Mouse (Mus musculus) ZHBTc4 (cell line): ENCODE data around the gene Numb.
"Not testable (repeated sequence)": the region's sequence is repeated elsewhere in the genome, so short reads cannot be mapped to it uniquely, and the experiment has no call there.

Experiments
- DNase-seq: peaks from one replicate; pipeline ENCODE4 v3.0.0-alpha.2; 2011; ENCODE audit warnings: low read depth, low spot score

The Numb gene

DNA sequence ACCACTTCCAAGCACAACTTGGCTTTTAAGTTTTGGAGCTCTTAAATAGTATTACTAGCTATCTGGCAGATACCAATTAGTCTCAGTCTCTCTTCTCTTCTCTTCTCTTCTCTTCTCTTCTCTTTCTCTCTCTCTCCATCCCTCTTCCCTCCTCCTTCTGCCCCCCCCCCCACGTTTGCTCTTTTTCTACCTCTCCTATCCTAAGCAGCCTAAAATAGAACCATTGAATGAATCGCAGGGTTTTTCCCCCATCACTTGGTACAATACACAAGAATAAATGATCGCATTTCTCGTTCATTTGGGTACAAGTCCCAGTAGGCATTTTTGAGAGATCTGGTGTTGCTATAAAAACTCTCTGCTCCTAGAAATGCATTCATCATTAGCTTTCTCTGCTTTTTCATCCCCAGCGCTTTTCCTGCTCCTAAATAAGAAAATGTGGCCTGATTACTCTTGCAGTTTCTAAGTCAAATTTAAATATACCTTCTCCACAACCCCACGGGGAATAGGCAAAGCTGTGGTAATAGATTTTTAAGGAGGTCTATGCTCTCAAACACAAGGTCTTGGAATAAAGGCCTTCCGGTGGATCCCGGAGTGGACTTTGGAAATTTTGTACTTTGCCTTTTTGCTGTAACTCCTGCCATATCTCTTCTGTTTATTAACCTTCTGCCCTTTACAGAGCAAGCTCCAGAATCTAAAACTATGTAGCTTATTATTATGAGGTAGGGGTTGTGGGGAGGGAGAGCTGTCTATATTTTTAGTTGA lies 1.2 kb upstream of the Numb start:
- no peak for DNase-seq

- DNase-seq, result peak; percentile 39
These were observed 853 bp downstream of the Numb start for GRCm38 (mm10) chr12:83920721-83921441.

GRCm38 (mm10) chr12:83916884-83917283 lies 4.8 kb downstream of the Numb start:
- no peak for DNase-seq

- DNase-seq, result no peak
These were observed 6.9 kb downstream of the Numb start for GRCm38 (mm10) chr12:83914797-83915196.

- DNase-seq, result no peak
These were observed 7.5 kb downstream of the Numb start for GRCm38 (mm10) chr12:83914202-83914740.

GRCm38 (mm10) chr12:83910451-83910850 lies 11.3 kb downstream of the Numb start:
- no peak for DNase-seq

GRCm38 (mm10) chr12:83892926-83893325 lies 28.8 kb downstream of the Numb start:
- DNase-seq, result no peak

DNA sequence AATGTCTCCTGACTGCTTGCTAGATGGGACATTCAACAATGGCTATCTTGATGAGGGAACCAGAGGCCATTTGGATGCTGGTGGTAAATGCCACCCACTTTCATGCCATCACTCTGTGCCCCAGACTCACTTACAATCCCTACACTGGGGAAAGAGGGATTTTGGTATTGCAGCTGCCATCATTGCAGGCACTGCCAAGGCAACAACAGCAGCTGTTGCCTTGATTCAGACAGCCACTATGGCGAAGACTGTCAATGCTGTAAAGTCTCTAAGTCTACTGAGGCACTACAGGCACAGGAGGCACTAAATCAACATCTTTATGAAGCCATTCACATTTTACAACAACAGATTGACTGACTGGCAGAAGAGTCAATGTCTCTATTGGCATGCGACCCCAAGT lies 30.5 kb downstream of the Numb start:
- DNase-seq, result no peak

- no peak for DNase-seq
These were observed 32.6 kb downstream of the Numb start for GRCm38 (mm10) chr12:83889128-83889527.

- no peak for DNase-seq
These were observed 36.0 kb downstream of the Numb start for GRCm38 (mm10) chr12:83885516-83886285.

GRCm38 (mm10) chr12:83885065-83885464 lies 36.7 kb downstream of the Numb start:
- not testable (repeated sequence) for DNase-seq

DNA sequence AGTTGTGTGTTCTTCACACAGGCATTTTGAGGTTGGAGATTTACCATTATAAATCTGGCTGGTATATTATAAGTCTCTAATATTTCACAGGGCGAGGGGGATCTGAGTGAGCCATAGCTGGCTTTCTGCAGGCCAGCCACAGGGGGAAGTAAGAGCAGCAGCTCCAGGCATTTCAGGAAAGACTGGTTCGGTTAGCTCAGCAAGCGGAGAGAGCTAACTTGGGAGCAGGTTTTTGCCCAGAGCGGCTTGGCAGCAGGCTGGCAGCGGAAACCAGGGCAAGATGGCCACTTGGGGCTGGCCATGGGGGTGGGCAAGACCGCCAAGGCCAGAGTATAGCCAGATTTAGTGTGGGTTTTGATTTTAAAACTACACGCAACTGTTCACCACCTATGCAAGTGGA lies 39.2 kb downstream of the Numb start:
- DNase-seq, result no peak

GRCm38 (mm10) chr12:83882088-83882487 lies 39.6 kb downstream of the Numb start:
- DNase-seq, result peak; percentile 15

GRCm38 (mm10) chr12:83880913-83881312 lies 40.8 kb downstream of the Numb start:
- DNase-seq, result no peak

DNA sequence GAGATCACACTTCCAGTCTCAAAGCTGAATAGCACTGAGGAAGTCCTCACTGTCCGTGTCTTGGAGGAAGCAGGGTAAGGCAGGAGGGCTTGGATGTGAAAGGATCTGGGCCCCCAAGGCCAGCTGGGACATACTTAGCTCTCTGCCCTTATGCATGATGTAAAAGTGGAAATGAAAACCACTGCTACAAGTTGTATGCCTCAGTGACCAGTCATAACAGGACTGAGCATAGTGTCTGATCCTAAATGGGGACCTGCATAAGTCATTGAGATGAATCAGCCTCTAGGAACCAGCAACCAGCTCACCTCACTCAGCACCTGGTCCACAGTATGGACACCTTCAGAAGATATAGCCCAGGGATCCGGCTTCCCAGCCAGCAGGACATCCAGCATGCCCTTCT lies 46.6 kb downstream of the Numb start:
- no peak for DNase-seq

- no peak for DNase-seq
These were observed 47.1 kb downstream of the Numb start for GRCm38 (mm10) chr12:83874597-83874996.

GRCm38 (mm10) chr12:83864501-83864900 lies 57.2 kb downstream of the Numb start:
- DNase-seq, result peak; percentile 16

GRCm38 (mm10) chr12:83861880-83862279 lies 59.9 kb downstream of the Numb start:
- DNase-seq, result no peak

DNA sequence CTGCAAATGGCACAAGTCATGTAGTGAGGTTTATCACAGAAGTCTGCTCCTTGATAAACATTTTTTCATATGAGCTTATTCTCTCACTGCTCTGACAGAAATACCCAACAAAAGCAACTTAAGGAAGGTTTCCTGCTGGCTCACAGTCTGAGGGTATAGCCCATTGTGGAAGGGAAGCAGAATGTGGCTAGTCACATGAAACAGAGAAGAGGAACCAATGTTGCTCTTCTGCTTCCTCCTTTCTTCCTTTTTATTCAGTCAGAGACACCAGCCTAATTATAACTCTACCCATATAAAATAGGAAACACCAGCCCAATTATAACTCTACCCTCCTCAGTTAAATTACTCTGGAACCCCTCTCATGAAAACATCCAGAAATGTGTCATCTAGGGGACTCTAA lies 61.0 kb downstream of the Numb start:
- DNase-seq, result no peak

GRCm38 (mm10) chr12:83858052-83858451 lies 63.7 kb downstream of the Numb start:
- no peak for DNase-seq

GRCm38 (mm10) chr12:83855211-83855610 lies 66.5 kb downstream of the Numb start:
- DNase-seq, result no peak

DNA sequence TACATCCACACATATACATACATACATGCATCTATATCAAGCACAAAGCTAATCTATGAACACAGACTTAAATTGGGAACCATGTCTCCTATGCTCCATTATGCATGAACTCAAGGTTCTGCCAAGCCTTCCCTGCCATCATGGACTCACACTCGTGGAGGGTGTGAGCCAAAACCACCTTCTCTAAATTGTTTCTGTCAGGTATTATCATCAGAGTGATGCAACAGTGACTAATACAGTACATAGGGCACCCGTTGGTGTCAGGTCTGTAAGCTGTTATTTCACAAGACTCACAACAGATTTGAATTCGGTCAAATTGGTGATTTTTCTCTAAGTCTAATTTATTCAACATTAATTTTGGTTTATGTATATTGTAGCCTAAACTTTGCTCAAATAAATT lies 67.5 kb downstream of the Numb start:
- DNase-seq, result no peak
